Mouse (Mus musculus) CH12.LX (cell line): ENCODE measurements at regions not wholly inside any gene's neighbourhood (a gene's known extent, or its start where the extent isn't known, plus 50 kb on each side); places are given as distances from the start of the nearest gene placed in this dataset.

Source experiments
- DNase-seq: peaks from one replicate; pipeline ENCODE4 v3.0.0-alpha.2; 2013; ENCODE audit errors: extremely low read depth
- H3K27ac ChIP-seq: 2 replicates; pipeline ENCODE4 v1.5.1; 2012; ENCODE audit warnings: low read depth, mild to moderate bottlenecking, control low read depth, moderate library complexity; ENCODE audit not compliant: insufficient read depth
- H3K27me3 ChIP-seq: replicated peaks from 2 replicates; pipeline ENCODE3; 2012; ENCODE audit warnings: inconsistent platforms
- H3K36me3 ChIP-seq, 2 experiments: replicated peaks in 1 of 2; 2 replicates each; pipeline versions ENCODE3 to v1.6.1; 2012; ENCODE audit warnings: inconsistent platforms in 1 of 2, low read length in 1 of 2, mild to moderate bottlenecking in 1 of 2, mixed read lengths in 1 of 2, moderate library complexity in 1 of 2; ENCODE audit not compliant: control insufficient read depth in 1 of 2, insufficient read depth in 1 of 2
- H3K4me1 ChIP-seq, 2 experiments: 2 replicates each; pipeline ENCODE4 v1.6.1; 2012; ENCODE audit warnings: inconsistent platforms in 1 of 2, moderate library complexity in 1 of 2; ENCODE audit not compliant: insufficient read depth in 2 of 2, control insufficient read depth in 1 of 2
- H3K4me2 ChIP-seq: 2 replicates; pipeline ENCODE4 v1.6.1; 2012; ENCODE audit warnings: low read depth, mild to moderate bottlenecking, control low read depth; ENCODE audit not compliant: poor library complexity, insufficient read depth, severe bottlenecking
- H3K4me3 ChIP-seq, 3 experiments: fragments of 150-350 bp in 1 of 3; sonication (generic) in 1 of 3; replicated peaks in 1 of 3; 2 replicates each; pipeline versions ENCODE3 to v1.5.1; 2011 to 2012; ENCODE audit warnings: low read depth in 2 of 3, low read length in 2 of 3, mild to moderate bottlenecking in 2 of 3, moderate library complexity in 2 of 3, control low read depth in 1 of 3, improper control_type of control experiment in 1 of 3, inconsistent platforms in 1 of 3, mixed read lengths in 1 of 3; ENCODE audit not compliant: poor library complexity in 1 of 3
- H3K79me2 ChIP-seq: replicated peaks from 2 replicates; pipeline ENCODE4 v1.6.1; 2012; ENCODE audit warnings: mild to moderate bottlenecking, moderate library complexity; ENCODE audit not compliant: control insufficient read depth, poor library complexity, insufficient read depth, severe bottlenecking; ENCODE audit errors: extremely low read depth
- H3K9ac ChIP-seq: 2 replicates; pipeline ENCODE4 v1.6.1; 2012; ENCODE audit warnings: low read depth, mild to moderate bottlenecking, control low read depth, moderate library complexity; ENCODE audit not compliant: insufficient read depth
- H3K9me3 ChIP-seq: replicated peaks from 2 replicates; pipeline ENCODE3; 2012; ENCODE audit warnings: low read length, inconsistent platforms, mixed read lengths
- CHD1 ChIP-seq: IDR thresholded peaks from 2 replicates; pipeline ENCODE4 v1.6.1; 2012; ENCODE audit warnings: low read depth, low read length, improper control_type of control experiment, inconsistent platforms
- CTCF ChIP-seq, 2 experiments: IDR thresholded peaks in 1 of 2; conservative IDR thresholded peaks in 1 of 2; 2 replicates each; pipeline ENCODE4 v1.5.1; 2011 to 2012; ENCODE audit warnings: low read depth in 2 of 2, low read length in 2 of 2, improper control_type of control experiment in 1 of 2, inconsistent platforms in 1 of 2, mild to moderate bottlenecking in 1 of 2, moderate library complexity in 1 of 2
- E2F4 ChIP-seq: IDR thresholded peaks from 2 replicates; pipeline ENCODE4 v1.6.1; 2011; ENCODE audit warnings: low read depth, low read length, improper control_type of control experiment; ENCODE audit not compliant: insufficient replicate concordance
- GABPA ChIP-seq: IDR thresholded peaks from 2 replicates; pipeline ENCODE4 v1.6.1; 2012; ENCODE audit warnings: low read depth, low read length, improper control_type of control experiment, inconsistent platforms; ENCODE audit not compliant: insufficient replicate concordance
- HCFC1 ChIP-seq: IDR thresholded peaks from 2 replicates; pipeline ENCODE4 v1.6.1; 2012; ENCODE audit warnings: low read depth, mild to moderate bottlenecking, inconsistent platforms, low read length, improper control_type of control experiment
- IRF4 ChIP-seq: IDR thresholded peaks from 2 replicates; pipeline ENCODE4 v1.6.1; 2014; ENCODE audit warnings: low read depth, mild to moderate bottlenecking, inconsistent platforms, low read length, improper control_type of control experiment
- JUN ChIP-seq: IDR thresholded peaks from 2 replicates; pipeline ENCODE4 v1.6.1; 2011; ENCODE audit warnings: low read depth, mild to moderate bottlenecking, low read length, improper control_type of control experiment, moderate library complexity; ENCODE audit not compliant: insufficient read depth
- JUND ChIP-seq: conservative IDR thresholded peaks from 2 replicates; pipeline ENCODE4 v1.6.1; 2011; ENCODE audit warnings: low read depth, low read length, improper control_type of control experiment
- KAT2A ChIP-seq: IDR thresholded peaks from 2 replicates; pipeline ENCODE4 v1.6.1; 2012; ENCODE audit warnings: low read length, improper control_type of control experiment, inconsistent platforms; ENCODE audit not compliant: insufficient replicate concordance
- MAFK ChIP-seq: IDR thresholded peaks from 2 replicates; pipeline ENCODE4 v1.6.1; 2011; ENCODE audit warnings: low read length, improper control_type of control experiment; ENCODE audit not compliant: insufficient replicate concordance
- MAZ ChIP-seq: IDR thresholded peaks from 2 replicates; pipeline ENCODE4 v1.6.1; 2012; ENCODE audit warnings: low read depth, mild to moderate bottlenecking, inconsistent platforms, low read length, improper control_type of control experiment, moderate library complexity
- MEF2A ChIP-seq: IDR thresholded peaks from 2 replicates; pipeline ENCODE4 v1.6.1; 2014; ENCODE audit warnings: low read depth, mild to moderate bottlenecking, inconsistent platforms, low read length, improper control_type of control experiment, borderline replicate concordance
- MXI1 ChIP-seq: IDR thresholded peaks from 2 replicates; pipeline ENCODE4 v1.6.1; 2011; ENCODE audit warnings: mild to moderate bottlenecking, low read depth, low read length, improper control_type of control experiment
- MYC ChIP-seq: IDR thresholded peaks from 2 replicates; pipeline ENCODE4 v1.6.1; 2011; ENCODE audit warnings: low read depth, mild to moderate bottlenecking, improper control_type of control experiment, low read length
- NRF1 ChIP-seq: IDR thresholded peaks from 2 replicates; pipeline ENCODE4 v1.6.1; 2014; ENCODE audit warnings: low read depth, mild to moderate bottlenecking, inconsistent platforms, low read length, improper control_type of control experiment, moderate library complexity
- POLR2A ChIP-seq: IDR thresholded peaks from 2 replicates; pipeline ENCODE4 v1.6.1; 2011; ENCODE audit warnings: low read depth, mild to moderate bottlenecking, improper control_type of control experiment, low read length
- POLR2AphosphoS2 ChIP-seq: IDR thresholded peaks from 2 replicates; pipeline ENCODE4 v1.6.1; 2011; ENCODE audit warnings: low read depth, low read length, improper control_type of control experiment
- RAD21 ChIP-seq: IDR thresholded peaks from 2 replicates; pipeline ENCODE4 v1.6.1; 2011; ENCODE audit warnings: low read depth, mild to moderate bottlenecking, low read length, improper control_type of control experiment, moderate library complexity
- RCOR1 ChIP-seq: conservative IDR thresholded peaks from 2 replicates; pipeline ENCODE4 v1.6.1; 2012; ENCODE audit warnings: low read depth, mild to moderate bottlenecking, inconsistent platforms, low read length, improper control_type of control experiment
- SIN3A ChIP-seq: IDR thresholded peaks from 2 replicates; pipeline ENCODE4 v1.6.1; 2012; ENCODE audit warnings: low read length, improper control_type of control experiment, inconsistent platforms
- SMC3 ChIP-seq: IDR thresholded peaks from 2 replicates; pipeline ENCODE4 v1.6.1; 2011; ENCODE audit warnings: low read depth, low read length, improper control_type of control experiment
- TCF12 ChIP-seq: IDR thresholded peaks from 2 replicates; pipeline ENCODE4 v1.6.1; 2014; ENCODE audit warnings: low read depth, mild to moderate bottlenecking, inconsistent platforms, low read length, improper control_type of control experiment
- UBTF ChIP-seq: IDR thresholded peaks from 2 replicates; pipeline ENCODE4 v1.6.1; 2012; ENCODE audit warnings: low read depth, mild to moderate bottlenecking, inconsistent platforms, low read length, improper control_type of control experiment, moderate library complexity
- USF2 ChIP-seq: conservative IDR thresholded peaks from 2 replicates; pipeline ENCODE4 v1.6.1; 2011; ENCODE audit warnings: low read depth, low read length, improper control_type of control experiment
- ZC3H11A ChIP-seq: IDR thresholded peaks from 2 replicates; pipeline ENCODE4 v1.6.1; 2012; ENCODE audit warnings: low read depth, mild to moderate bottlenecking, inconsistent platforms, low read length, improper control_type of control experiment
- ZNF384 ChIP-seq: IDR thresholded peaks from 2 replicates; pipeline ENCODE4 v1.6.1; 2012; ENCODE audit warnings: low read depth, low read length, improper control_type of control experiment, inconsistent platforms
- dilution Hi-C: fragments of 300-500 bp; cut with MboI; formaldehyde crosslinking; loops from 2 replicates; pipeline ENCODE4 v1.14.3; 2020; ENCODE audit warnings: low sequenced_read_pairs; ENCODE audit not compliant: extremely low pct_unique_long_range_greater_than_20kb, extremely low pct_ligation_motif_present
- in situ Hi-C: fragments of 300-500 bp; cut with MboI; formaldehyde crosslinking; loops from 3 replicates; pipeline ENCODE4 v1.14.3; 2019; ENCODE audit warnings: low sequenced_read_pairs, low pct_ligation_motif_present, low pct_unique_long_range_greater_than_20kb, mixed read lengths

DNA sequence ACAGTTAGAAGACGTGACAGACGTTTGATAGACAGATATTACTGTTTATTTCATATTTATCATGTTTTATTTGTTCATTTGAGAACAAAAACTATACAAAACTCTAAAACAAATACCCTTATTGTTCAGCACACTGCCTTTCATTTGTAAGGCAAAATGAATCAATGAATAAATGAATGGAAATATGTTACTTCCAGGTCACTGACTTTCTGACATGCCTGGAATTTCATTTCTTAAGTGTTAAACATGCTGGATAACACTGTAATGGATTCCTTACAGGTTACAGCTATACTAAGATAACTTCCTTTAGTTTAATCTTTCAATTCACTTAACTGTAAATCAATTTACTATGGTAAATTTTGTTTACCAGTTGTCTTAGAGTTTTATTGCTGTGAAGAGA lies 707.3 kb upstream of the Foxg1 start (continued):
- TF ChIP-seq MYC, result no peak

- in situ Hi-C loops, result no loop called here
- Histone ChIP-seq H3K36me3 (no peaks in the 10 kb centered on the region), H3K4me1 (no peaks in the 10 kb centered on the region), H3K27ac (no peak overlapping the region)
- dilution Hi-C loops, result no loop called here
- no peak for DNase-seq
- TF ChIP-seq MYC, result no peak
- no peak for TF ChIP-seq CTCF (conservative IDR thresholded peaks at IDR 0.05 in 1 of 2, IDR thresholded peaks at IDR 0.05 in 1 of 2; ENCODE audit: low read depth in 2 of 2, low read length in 2 of 2)
- no peak for TF ChIP-seq IRF4
- TF ChIP-seq SMC3, result no peak
- TF ChIP-seq E2F4, result no peak
- TF ChIP-seq RCOR1, result no peak
- TF ChIP-seq RAD21, result no peak
- TF ChIP-seq MXI1, result no peak
- no peak for TF ChIP-seq MAZ
- no peak for TF ChIP-seq ZC3H11A
- TF ChIP-seq HCFC1, result no peak
- TF ChIP-seq MEF2A, result no peak
- TF ChIP-seq JUN, result no peak
- TF ChIP-seq KAT2A, result no peak
- no peak for TF ChIP-seq TCF12
- TF ChIP-seq NRF1, result no peak
- TF ChIP-seq POLR2A, result no peak
- no peak for TF ChIP-seq GABPA
- no peak for TF ChIP-seq USF2
- TF ChIP-seq, all 38 proteins: peak for 0
- Histone ChIP-seq H3K4me3 (no peak overlapping the region), H3K79me2 (no peaks in the 10 kb centered on the region), H3K4me2 (no peak overlapping the region), H3K27me3 (no peaks in the 10 kb centered on the region), H3K9me3 (no peaks in the 10 kb centered on the region), H3K9ac (no peak overlapping the region)
These were observed 701.5 kb upstream of the Foxg1 start for GRCm38 (mm10) chr12:48680957-48681356.

- TF ChIP-seq ZNF384 (no peak), MXI1 (no peak), SIN3A (no peak), HCFC1 (no peak), MAZ (no peak), MAFK (no peak), RCOR1 (no peak), UBTF (no peak), TCF12 (no peak), JUND (no peak), POLR2AphosphoS2 (no peak), CHD1 (no peak)
- no peak overlapping the region for H3K4me2 ChIP-seq
- dilution Hi-C loops (no loop called here), in situ Hi-C loops (no loop called here)
- H3K4me1 ChIP-seq, result no peaks in the 10 kb centered on the region
- H3K27ac ChIP-seq, result no peak overlapping the region
- DNase-seq, result no peak
- H3K9ac ChIP-seq, result no peak overlapping the region
- no peaks in the 10 kb centered on the region for H3K79me2 ChIP-seq
- no peaks in the 10 kb centered on the region for H3K36me3 ChIP-seq
- no peaks in the 10 kb centered on the region for H3K9me3 ChIP-seq
- no peaks in the 10 kb centered on the region for H3K27me3 ChIP-seq
- H3K4me3 ChIP-seq, result no peak overlapping the region
These were observed 676.5 kb upstream of the Foxg1 start for GRCm38 (mm10) chr12:48705963-48706362.
